Mouse (Mus musculus): Measurements from ENCODE around the gene Gipr.

GRCm38 (mm10) chr7:19178443-19179092 lies 12.6 kb upstream of the Gipr start:
- TF ChIP-seq CTCF (IDR thresholded peaks at IDR 0.05) (peak; percentile 86), EP300 (IDR thresholded peaks at IDR 0.05) (0 out of 2 replicates have a peak, but pooled peaks have one; percentile 27)

All from lung, postnatal 0 days (tissue).